Mouse (Mus musculus) embryonic fibroblast, embryonic 13.5 days (primary cell): ENCODE results near the gene 2510039O18Rik. TPM values are rescaled to one million over a fixed set of nuclear protein-coding genes. Genes with fewer than 3 reads are reported as not detected.

Experiments used
- H3K27ac ChIP-seq: 2 replicates; pipeline ENCODE4 v1.5.1; 2012; ENCODE audit warnings: low read length, control low read depth, inconsistent platforms; ENCODE audit not compliant: insufficient read depth
- H3K4me1 ChIP-seq: 2 replicates; pipeline ENCODE4 v1.6.1; 2011; ENCODE audit warnings: low read length; ENCODE audit not compliant: control insufficient read depth, insufficient read depth
- H3K4me3 ChIP-seq: 2 replicates; pipeline ENCODE4 v1.5.1; 2011; ENCODE audit warnings: mild to moderate bottlenecking, control low read depth, low read length; ENCODE audit not compliant: insufficient read depth
- CTCF ChIP-seq: IDR thresholded peaks from 2 replicates; pipeline ENCODE4 v1.5.1; 2011; ENCODE audit warnings: mild to moderate bottlenecking, control low read depth, low read length, moderate library complexity, borderline replicate concordance; ENCODE audit not compliant: insufficient read depth
- POLR2A ChIP-seq: IDR thresholded peaks from 2 replicates; pipeline ENCODE4 v1.6.1; 2011; ENCODE audit warnings: low read depth, mild to moderate bottlenecking, control low read depth, low read length, moderate library complexity
- polyA plus RNA-seq: library from polyadenylated mRNA; stranded (reverse); fragments of >200 nt; gene quantifications from 2 replicates; pipeline ENCODE4 v1.2.4, GENCODE M21; 2011; ENCODE audit warnings: low read depth; ENCODE audit not compliant: missing spikeins, insufficient read length

The 2510039O18Rik gene
- polyA plus RNA-seq, 1 experiment = 33.0 TPM

- H3K4me1 ChIP-seq = no peaks in the 10 kb centered on the region
- no peak for TF ChIP-seq POLR2A
- TF ChIP-seq CTCF = no peak
- no peak overlapping the region for H3K27ac ChIP-seq
- H3K4me3 ChIP-seq = no peak overlapping the region
These were observed 6.8 kb downstream of the 2510039O18Rik start for GRCm38 (mm10) chr4:147947511-147947910.

- Histone ChIP-seq H3K4me3 (no peak overlapping the region), H3K27ac (no peak overlapping the region), H3K4me1 (no peaks in the 10 kb centered on the region)
- TF ChIP-seq POLR2A (no peak), CTCF (no peak)
These were observed 12.9 kb downstream of the 2510039O18Rik start for GRCm38 (mm10) chr4:147953590-147953989.

- Histone ChIP-seq H3K27ac (no peak overlapping the region), H3K4me3 (no peak overlapping the region), H3K4me1 (no peaks in the 10 kb centered on the region)
- TF ChIP-seq POLR2A (no peak), CTCF (no peak)
These were observed 16.4 kb downstream of the 2510039O18Rik start for GRCm38 (mm10) chr4:147957141-147957540.

- Histone ChIP-seq H3K4me3 (no peak overlapping the region), H3K4me1 (no peaks in the 10 kb centered on the region), H3K27ac (no peak overlapping the region)
- TF ChIP-seq CTCF (peak; percentile 48; the same call in 1 of the 2 replicates), POLR2A (no peak)
These were observed 19.5 kb downstream of the 2510039O18Rik start for GRCm38 (mm10) chr4:147959881-147960831.

- H3K4me1 ChIP-seq = no peaks in the 10 kb centered on the region
- no peak for TF ChIP-seq POLR2A
- no peak overlapping the region for H3K4me3 ChIP-seq
- H3K27ac ChIP-seq = no peak overlapping the region
These were observed 22.1 kb downstream of the 2510039O18Rik start for GRCm38 (mm10) chr4:147962781-147963180.

GRCm38 (mm10) chr4:147963623-147964022, 22.9 kb downstream of the 2510039O18Rik start:
- no peak overlapping the region for H3K4me3 ChIP-seq
- H3K4me1 ChIP-seq = no peaks in the 10 kb centered on the region
- TF ChIP-seq CTCF = no peak
- TF ChIP-seq POLR2A = no peak
- H3K27ac ChIP-seq = no peak overlapping the region

GRCm38 (mm10) chr4:147965712-147966111, 25.0 kb downstream of the 2510039O18Rik start:
- no peaks in the 10 kb centered on the region for H3K4me1 ChIP-seq
- TF ChIP-seq POLR2A (no peak), CTCF (no peak)
- no peak overlapping the region for H3K4me3 ChIP-seq
- no peak overlapping the region for H3K27ac ChIP-seq

- H3K27ac ChIP-seq = no peak overlapping the region
- no peak for TF ChIP-seq POLR2A
- TF ChIP-seq CTCF = no peak
- no peak overlapping the region for H3K4me3 ChIP-seq
- H3K4me1 ChIP-seq = no peaks in the 10 kb centered on the region
These were observed 28.1 kb downstream of the 2510039O18Rik start for GRCm38 (mm10) chr4:147968816-147969215.

- no peak overlapping the region for H3K4me3 ChIP-seq
- no peaks in the 10 kb centered on the region for H3K4me1 ChIP-seq
- TF ChIP-seq CTCF (no peak), POLR2A (no peak)
- H3K27ac ChIP-seq = no peak overlapping the region
These were observed 28.6 kb downstream of the 2510039O18Rik start for GRCm38 (mm10) chr4:147969337-147969736.

- Histone ChIP-seq H3K27ac (no peak overlapping the region), H3K4me1 (no peaks in the 10 kb centered on the region), H3K4me3 (no peak overlapping the region)
- no peak for TF ChIP-seq CTCF
- no peak for TF ChIP-seq POLR2A
These were observed 35.5 kb downstream of the 2510039O18Rik start for GRCm38 (mm10) chr4:147976237-147976636.
